Mouse (Mus musculus) ES-Bruce4 (cell line): ENCODE data around the gene Fam149a. TPM values are rescaled to one million over a fixed set of nuclear protein-coding genes. Genes with fewer than 3 reads are reported as not detected.

ENCODE experiments used
- H3K27ac ChIP-seq: 2 replicates; pipeline ENCODE4 v1.5.1; 2012; ENCODE audit warnings: low read length, inconsistent platforms; ENCODE audit not compliant: insufficient read depth
- H3K27me3 ChIP-seq: 2 replicates; pipeline ENCODE4 v1.6.1; 2012; ENCODE audit warnings: mild to moderate bottlenecking, low read length, inconsistent platforms; ENCODE audit not compliant: control insufficient read depth, poor library complexity, insufficient read depth, severe bottlenecking
- H3K36me3 ChIP-seq: 2 replicates; pipeline ENCODE4 v1.6.1; 2012; ENCODE audit warnings: inconsistent platforms, mild to moderate bottlenecking, low read length, moderate library complexity; ENCODE audit not compliant: control insufficient read depth, poor library complexity, insufficient read depth, severe bottlenecking
- H3K4me1 ChIP-seq: one replicate; pipeline ENCODE4 v1.8.1; 2011; ENCODE audit warnings: low read length; ENCODE audit not compliant: control insufficient read depth, insufficient read depth
- H3K4me3 ChIP-seq: 2 replicates; pipeline ENCODE4 v1.5.1; 2011; ENCODE audit warnings: low read depth, mild to moderate bottlenecking, low read length
- H3K9ac ChIP-seq: 2 replicates; pipeline ENCODE4 v1.6.1; 2012; ENCODE audit warnings: low read depth, mild to moderate bottlenecking, inconsistent platforms; ENCODE audit not compliant: poor library complexity, severe bottlenecking
- H3K9me3 ChIP-seq: replicated peaks from 2 replicates; pipeline ENCODE4 v1.6.1; 2012; ENCODE audit warnings: mild to moderate bottlenecking, low read length, inconsistent platforms; ENCODE audit not compliant: control insufficient read depth, poor library complexity, insufficient read depth, severe bottlenecking
- CTCF ChIP-seq: IDR thresholded peaks from one replicate; pipeline ENCODE4 v1.8.1; 2011; ENCODE audit warnings: low read depth, low read length
- EP300 ChIP-seq: IDR thresholded peaks from 2 replicates; pipeline ENCODE4 v1.6.1; 2011; ENCODE audit warnings: low read depth, low read length; ENCODE audit not compliant: insufficient read depth
- POLR2A ChIP-seq: IDR thresholded peaks from one replicate; pipeline ENCODE4 v1.8.1; 2011; ENCODE audit warnings: low read length; ENCODE audit not compliant: insufficient read depth
- polyA plus RNA-seq: library from polyadenylated mRNA; stranded (reverse); fragments of >200 nt; gene quantifications from 2 replicates; pipeline ENCODE4 v1.2.4, GENCODE M21; 2011; ENCODE audit warnings: low read depth; ENCODE audit not compliant: missing spikeins, insufficient read depth, insufficient read length

The Fam149a gene
- polyA plus RNA-seq, 1 experiment, result 2.0 TPM

DNA sequence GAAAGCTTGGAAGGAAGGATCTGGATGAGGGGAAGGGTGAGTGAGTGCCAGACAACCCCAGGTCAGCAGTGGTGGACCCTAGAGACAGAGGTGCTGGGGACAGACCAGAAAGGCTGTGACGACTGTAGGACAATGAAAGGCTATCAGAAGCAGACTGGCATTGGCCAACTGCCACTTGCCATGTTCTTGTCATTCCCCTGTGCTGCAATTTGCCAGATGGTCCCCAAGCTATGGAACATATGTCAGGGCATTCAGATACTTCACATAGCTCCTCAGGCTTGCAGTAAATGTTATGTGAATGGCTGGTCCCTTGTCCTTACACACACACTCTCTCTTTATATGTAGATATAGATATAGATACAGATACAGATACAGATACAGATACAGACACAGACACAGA, 1.2 kb upstream of the Fam149a start:
- Histone ChIP-seq H3K27me3 (no peaks in the 10 kb centered on the region; the same call in 1 of the 2 replicates), H3K4me1 (no peaks in the 10 kb centered on the region), H3K27ac (no peak overlapping the region), H3K9ac (no peak overlapping the region), H3K9me3 (no peaks in the 10 kb centered on the region), H3K4me3 (no peak overlapping the region), H3K36me3 (no peaks in the 10 kb centered on the region)
- TF ChIP-seq POLR2A, result no peak
- TF ChIP-seq EP300, result no peak
- no peak for TF ChIP-seq CTCF

DNA sequence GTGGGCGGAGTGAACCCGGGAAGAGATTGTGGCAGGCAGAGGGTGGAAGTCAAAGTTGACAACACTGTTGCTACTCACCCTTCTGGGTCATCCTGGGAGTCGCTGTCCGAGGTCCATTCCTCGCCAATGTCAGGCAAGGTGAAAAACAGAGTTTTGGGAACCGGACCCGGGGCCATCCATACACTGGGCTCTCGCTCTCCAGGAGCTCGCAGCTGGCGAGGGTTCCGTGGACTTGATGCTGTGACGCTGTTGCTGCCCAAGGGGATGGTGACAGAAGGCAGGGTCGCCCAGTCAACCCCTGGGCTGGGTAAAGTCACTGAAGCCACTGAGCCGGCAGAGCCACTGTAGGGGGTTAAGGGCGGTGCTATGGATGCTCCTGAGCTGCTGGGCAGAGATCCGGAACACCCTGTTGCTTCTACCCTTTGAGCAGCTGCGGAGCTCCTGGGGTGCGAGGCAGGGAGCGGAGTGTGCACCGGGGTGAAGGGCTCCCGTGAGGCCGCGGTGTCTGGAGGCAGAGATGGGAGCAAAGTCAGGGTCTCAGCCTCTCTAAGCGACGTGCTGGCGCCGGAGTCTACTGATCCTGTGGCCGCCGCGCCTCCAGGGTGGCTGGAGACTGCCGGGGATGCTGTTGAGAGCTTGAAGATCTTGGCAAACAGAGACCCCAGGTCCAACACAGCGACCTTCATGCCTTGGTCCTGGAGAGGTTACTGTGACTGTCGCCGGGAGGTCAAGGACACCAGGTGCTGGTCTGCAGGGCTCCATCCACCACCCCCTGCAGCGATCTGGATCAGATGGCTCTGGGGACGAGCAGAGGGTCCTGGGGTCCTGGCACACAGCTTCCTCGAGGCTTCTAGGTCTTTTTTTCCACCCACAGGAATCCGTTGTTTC, 772 bp downstream of the Fam149a start:
- no peak for TF ChIP-seq CTCF
- TF ChIP-seq POLR2A, result no peak
- no peak for TF ChIP-seq EP300
- H3K27me3 ChIP-seq, result no peaks in the 10 kb centered on the region; the same call in 1 of the 2 replicates
- H3K9me3 ChIP-seq, result no peaks in the 10 kb centered on the region
- peak overlapping the region; percentile 34 for H3K4me3 ChIP-seq
- no peaks in the 10 kb centered on the region for H3K4me1 ChIP-seq
- H3K36me3 ChIP-seq, result no peaks in the 10 kb centered on the region
- H3K9ac ChIP-seq, result no peak overlapping the region
- no peak overlapping the region for H3K27ac ChIP-seq

DNA sequence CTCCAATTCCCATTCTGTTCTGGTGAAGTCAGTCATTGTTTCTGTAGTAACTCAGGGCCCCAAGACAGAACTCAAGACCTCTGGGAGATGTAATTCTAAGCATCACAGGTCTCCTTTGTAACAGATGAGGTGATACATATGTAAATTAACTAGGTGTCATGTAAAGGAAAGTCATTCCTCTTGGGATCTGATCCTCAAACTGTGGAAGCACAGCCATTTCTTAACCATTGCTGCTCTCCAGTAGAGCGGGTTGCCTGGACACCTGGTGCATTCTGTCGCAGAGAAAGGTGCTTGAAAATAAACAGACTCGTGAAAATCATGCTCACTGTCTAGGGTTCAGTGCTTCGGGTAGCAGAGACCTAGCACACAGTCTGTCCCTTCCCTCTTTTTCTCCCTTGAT, 1.5 kb downstream of the Fam149a start:
- Histone ChIP-seq H3K4me3 (no peak overlapping the region), H3K36me3 (no peaks in the 10 kb centered on the region), H3K27me3 (no peaks in the 10 kb centered on the region; the same call in 1 of the 2 replicates), H3K4me1 (no peaks in the 10 kb centered on the region), H3K27ac (no peak overlapping the region), H3K9me3 (no peaks in the 10 kb centered on the region), H3K9ac (no peak overlapping the region)
- no peak for TF ChIP-seq CTCF
- TF ChIP-seq EP300, result no peak
- TF ChIP-seq POLR2A, result no peak

DNA sequence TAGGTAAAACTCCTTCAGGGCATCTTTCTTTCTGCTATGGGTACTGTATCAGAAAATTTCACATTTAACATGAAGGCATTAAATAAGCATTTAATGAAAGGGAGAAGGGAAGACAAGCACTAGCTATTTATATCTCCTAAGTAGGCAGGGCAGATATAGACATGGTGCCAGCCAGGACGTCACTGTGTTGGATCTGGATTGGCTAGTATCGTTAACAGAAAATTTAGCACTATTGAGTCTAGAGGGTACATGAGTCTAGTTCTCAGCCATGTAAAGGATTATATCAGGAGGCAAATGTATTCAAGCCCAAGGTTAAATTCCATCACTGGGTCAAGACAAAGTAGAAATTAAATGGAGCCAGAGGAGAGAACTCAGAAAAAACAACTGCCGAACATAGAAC, 8.0 kb downstream of the Fam149a start:
- TF ChIP-seq POLR2A, result no peak
- no peak for TF ChIP-seq CTCF
- TF ChIP-seq EP300, result no peak

DNA sequence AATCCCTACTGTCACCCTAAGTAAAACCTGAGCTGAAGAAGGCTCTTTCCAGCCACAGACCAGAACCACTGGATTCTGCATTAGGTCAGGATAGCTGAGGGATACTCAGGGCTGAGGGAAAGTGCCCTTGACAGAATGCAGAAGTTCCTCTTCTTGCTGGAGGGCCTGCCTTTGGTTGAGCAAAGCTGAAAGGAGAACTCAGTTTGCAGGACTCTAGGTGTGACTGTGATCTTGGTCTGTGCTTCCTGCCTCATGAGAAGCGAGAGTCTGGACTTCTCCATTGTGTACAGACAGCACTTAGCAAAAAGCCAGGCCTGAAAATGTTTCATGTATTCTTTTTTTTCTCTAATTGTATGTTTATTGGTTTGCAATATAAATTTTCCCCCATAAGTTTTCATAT, 14.9 kb downstream of the Fam149a start:
- no peaks in the 10 kb centered on the region; the same call in 1 of the 2 replicates for H3K27me3 ChIP-seq
- no peak overlapping the region for H3K27ac ChIP-seq
- no peaks in the 10 kb centered on the region for H3K4me1 ChIP-seq
- H3K9me3 ChIP-seq, result no peaks in the 10 kb centered on the region
- TF ChIP-seq POLR2A, result no peak
- no peak overlapping the region for H3K9ac ChIP-seq
- H3K4me3 ChIP-seq, result no peak overlapping the region
- no peaks in the 10 kb centered on the region for H3K36me3 ChIP-seq

More for the DNA sequence above, 8.0 kb downstream of the Fam149a start:
- Histone ChIP-seq H3K4me3 (no peak overlapping the region), H3K27ac (no peak overlapping the region), H3K27me3 (no peaks in the 10 kb centered on the region), H3K36me3 (no peaks in the 10 kb centered on the region), H3K4me1 (no peaks in the 10 kb centered on the region), H3K9ac (no peak overlapping the region), H3K9me3 (no peaks in the 10 kb centered on the region)

DNA sequence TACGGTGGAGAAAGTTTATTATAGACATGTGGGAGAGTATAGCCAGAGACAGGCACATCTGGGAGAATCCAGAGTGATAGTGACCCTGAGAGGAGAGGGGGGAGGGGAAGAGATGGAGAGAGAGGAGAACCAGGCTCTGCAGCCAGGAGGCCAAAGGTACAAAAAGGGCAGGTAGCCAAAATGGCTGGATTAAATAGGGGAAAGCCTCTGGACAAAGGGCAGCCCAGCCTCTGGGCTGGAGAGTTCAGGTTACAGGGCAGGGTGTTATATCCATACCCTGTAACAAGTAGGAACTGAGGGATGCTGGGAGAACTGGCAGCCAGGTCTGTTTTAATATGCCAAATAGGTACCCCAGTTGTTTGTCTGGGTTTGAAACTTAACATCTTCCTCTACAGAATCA, 18.9 kb downstream of the Fam149a start:
- H3K4me3 ChIP-seq, result no peak overlapping the region
- H3K4me1 ChIP-seq, result no peaks in the 10 kb centered on the region
- H3K27me3 ChIP-seq, result no peaks in the 10 kb centered on the region; the same call in 1 of the 2 replicates
- no peak overlapping the region for H3K27ac ChIP-seq
- TF ChIP-seq POLR2A (no peak), EP300 (no peak), CTCF (no peak)
- H3K9ac ChIP-seq, result no peak overlapping the region
- H3K36me3 ChIP-seq, result no peaks in the 10 kb centered on the region
- H3K9me3 ChIP-seq, result no peaks in the 10 kb centered on the region
